Mouse (Mus musculus) layer of hippocampus, adult 2 months (tissue): ENCODE data around the gene Sema3b. TPM values are rescaled to one million over a fixed set of nuclear protein-coding genes. Genes with fewer than 3 reads are reported as not detected.

Source experiments
- DNase-seq, 2 experiments: peaks; one replicate each; pipeline ENCODE4 v3.0.0; 2022; ENCODE audit warnings: low spot score in 2 of 2
- H3K27ac ChIP-seq: fragments of 200-600 bp; 2 replicates; pipeline ENCODE4 v1.8.1; 2022
- H3K4me3 ChIP-seq: fragments of 200-600 bp; 2 replicates; pipeline ENCODE4 v1.8.1; 2022; ENCODE audit warnings: mild to moderate bottlenecking
- CTCF ChIP-seq: fragments of 200-600 bp; conservative IDR thresholded peaks from 2 replicates; pipeline ENCODE4 v1.8.1; 2022; ENCODE audit warnings: antibody characterized with exemption, mild to moderate bottlenecking, moderate library complexity
- total RNA-seq, 2 experiments: library from RNA; stranded (reverse); gene quantifications; 2 replicates each; pipeline ENCODE4 v1.2.3; 2021

Gene Sema3b
- total RNA-seq, 2 experiments from 2014 or later: 1.9 to 2.2 TPM

DNA sequence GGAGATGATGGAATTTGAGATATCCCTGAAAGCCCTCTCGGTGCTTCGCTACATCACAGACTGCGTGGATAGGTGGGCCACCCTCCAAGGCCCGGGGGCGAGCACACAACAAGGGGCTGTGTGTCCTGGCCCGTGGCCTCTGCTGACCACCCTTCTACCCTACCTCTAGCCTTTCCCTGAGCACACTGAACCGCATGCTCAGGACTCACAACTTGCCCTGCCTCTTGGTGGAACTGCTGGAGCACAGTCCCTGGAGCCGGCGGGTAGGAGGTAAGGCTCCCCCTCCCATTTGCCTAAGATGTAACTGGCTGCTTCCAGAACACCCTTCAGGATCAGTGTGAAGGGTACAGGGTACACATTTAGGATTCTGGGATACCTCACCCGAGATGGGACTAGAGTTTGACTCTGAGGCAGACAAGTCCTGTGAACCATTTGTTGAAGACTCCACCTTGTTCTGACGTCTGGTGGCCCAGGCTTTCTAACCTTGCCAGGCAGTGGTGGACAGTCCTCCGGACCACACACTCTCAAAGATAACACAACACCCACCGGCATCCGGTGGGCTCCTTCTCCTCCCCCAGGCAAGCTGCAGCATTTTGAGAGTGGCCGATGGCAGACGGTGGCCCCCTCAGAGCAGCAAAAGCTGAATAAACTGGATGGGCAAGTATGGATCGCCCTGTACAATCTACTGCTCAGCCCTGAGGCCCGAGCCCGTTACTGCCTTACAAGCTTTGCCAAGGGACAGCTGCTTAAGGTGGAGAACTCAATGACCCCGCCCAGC lies 59.5 kb downstream of the Sema3b start:
- DNase-seq: no peak
- TF ChIP-seq CTCF: no peak
- H3K27ac ChIP-seq: no peak overlapping the region
- H3K4me3 ChIP-seq: no peak overlapping the region

DNA sequence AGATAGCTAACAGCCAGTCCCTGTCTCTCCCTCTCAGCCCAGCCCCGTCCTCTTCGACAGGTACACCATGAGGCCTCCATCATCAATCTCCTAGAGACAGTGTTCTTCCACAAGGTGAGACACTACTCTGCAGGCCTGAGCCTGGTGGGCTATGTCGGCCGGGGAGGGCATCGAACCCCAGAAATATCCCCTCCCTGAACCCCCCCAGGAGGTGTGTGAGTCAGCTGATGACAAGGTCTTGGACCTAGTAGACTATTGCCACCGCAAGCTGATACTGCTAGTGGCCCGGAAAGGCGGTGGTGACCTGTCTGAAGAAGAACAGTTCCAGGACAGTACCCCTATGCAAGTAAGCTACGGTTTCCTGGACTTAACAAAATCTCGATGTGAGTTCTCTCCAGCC lies 60.2 kb downstream of the Sema3b start:
- Histone ChIP-seq H3K27ac (no peak overlapping the region), H3K4me3 (no peak overlapping the region)
- TF ChIP-seq CTCF: no peak
- DNase-seq: no peak

DNA sequence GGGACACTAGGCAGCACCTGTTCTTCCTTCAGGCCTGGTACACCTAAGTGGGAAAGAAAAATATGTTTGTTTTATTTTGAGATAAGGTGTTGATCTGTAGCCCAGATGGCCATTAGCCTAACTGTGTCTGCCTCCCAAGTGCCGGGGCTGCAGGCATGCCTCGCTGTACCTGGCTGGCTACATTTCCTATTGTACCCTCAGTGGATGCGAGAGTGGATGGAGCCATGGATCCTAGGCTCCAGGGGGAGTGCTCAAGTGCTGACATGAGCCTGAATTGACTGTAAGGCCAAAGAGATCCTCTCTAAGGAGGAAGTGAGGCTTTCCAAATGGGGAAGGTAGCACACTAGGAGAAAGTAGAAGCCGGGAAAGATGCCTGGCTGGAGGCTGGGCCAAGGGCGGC lies 61.1 kb downstream of the Sema3b start:
- no peak for TF ChIP-seq CTCF
- Histone ChIP-seq H3K27ac (no peak overlapping the region), H3K4me3 (no peak overlapping the region)
- no peak for DNase-seq

Other genes with a start within 250 kb of the Sema3b start
- gene Cacna2d2, start 209.6 kb downstream of the Sema3b start, total RNA-seq: 10 to 100 TPM; 18.1 to 19.3 TPM
- gene Tmem115, start 75.3 kb downstream of the Sema3b start, total RNA-seq: 10 to 100 TPM; 35.8 to 41.0 TPM
- gene Cyb561d2, start 67.0 kb downstream of the Sema3b start, total RNA-seq: 10 to 100 TPM; 13.8 to 15.3 TPM
- 10 to 100 TPM; 44.2 to 45.2 TPM for gene Nprl2, start 67.0 kb downstream of the Sema3b start, total RNA-seq
- gene Zmynd10, start 61.9 kb downstream of the Sema3b start, total RNA-seq: 1 to 10 TPM; 4.7 to 5.7 TPM
- 10 to 100 TPM; 16.2 to 17.6 TPM for gene Rassf1, start 57.7 kb downstream of the Sema3b start, total RNA-seq
- 10 to 100 TPM; 77.2 to 83.1 TPM for gene Tusc2, start 46.0 kb downstream of the Sema3b start, total RNA-seq
- gene Hyal2, start 41.3 kb downstream of the Sema3b start, total RNA-seq: 10 to 100 TPM; 11.5 to 16.9 TPM
- 1 to 10 TPM; 6.9 to 7.6 TPM for gene Hyal1, start 32.3 kb downstream of the Sema3b start, total RNA-seq
- 10 to 100 TPM; 10.9 to 12.6 TPM for gene Naa80, start 30.3 kb downstream of the Sema3b start, total RNA-seq
- 1 to 10 TPM; 2.0 to 2.1 TPM for gene Hyal3, start 28.4 kb downstream of the Sema3b start, total RNA-seq
- gene Ifrd2, start 21.6 kb downstream of the Sema3b start, total RNA-seq: 10 to 100 TPM; 13.7 to 15.2 TPM
- 100 to 1,000 TPM; 208 to 222 TPM for gene Gnai2, start 26.1 kb upstream of the Sema3b start, total RNA-seq
- 10 to 100 TPM; 55.7 to 65.0 TPM for gene Slc38a3, start 60.3 kb upstream of the Sema3b start, total RNA-seq
- under 1 TPM in 1 of 2 experiments, not detected in 1; 0.17 TPM for gene Gnat1, start 70.5 kb upstream of the Sema3b start, total RNA-seq
- gene Sema3f, start 101.2 kb upstream of the Sema3b start, total RNA-seq: 1 to 10 TPM; 2.8 to 3.5 TPM
- gene Rbm5, start 161.8 kb upstream of the Sema3b start, total RNA-seq: 100 to 1,000 TPM; 141 to 159 TPM